ENCODE assay signal across 22 mouse cellular contexts in genomic region chr9:3996686-3997085, GRCm38 (mm10).
DNase-seq lines count a peak whose midpoint lies in the region; TF ChIP-seq lines count a peak whose summit lies in the region.
"Had no signal": no experiment of that assay in that cellular context is flagged by ENCODE, and none has a peak within 500 bp of the region (broad histone marks: within the 10 kb centered on the region; RNA-seq: fewer than 3 reads in every experiment).

No protein-coding gene starts in this region.

- DNase-seq in ES-CJ7 (ENCODE audit: low read depth, low spot score) (peak; percentile 72), R1 (ENCODE audit: low read depth, low spot score) (peak; percentile 82), ZHBTc4 (ENCODE audit: low read depth, low spot score) (peak; percentile 72)
- DNase-seq in frontal cortex, postnatal 25 days (ENCODE audit: low spot score in 2 of 2), result no peak
- DNase-seq in thymus, postnatal 25 days, result no peak
- DNase-seq in thymus, adult 2 months, result no peak
- DNase-seq: adrenal gland, adult 2 months; adrenal gland, adult 8-10 months; adrenal gland, postnatal 10 days; adrenal gland, postnatal 14 days; adrenal gland, postnatal 25 days; adrenal gland, postnatal 36 days; B cell, adult 2 months; cerebellum, adult 11 months; cerebellum, adult 11-12 months; cerebellum, adult 18-20 months; cerebellum, adult 2 months; cerebellum, adult 8-10 months; cerebellum, adult 9-10 months had no signal

- H3K4me1 ChIP-seq in thymus, adult 2 months (replicated peaks; ENCODE audit: control insufficient read depth, insufficient read depth, low read length), result no peaks in the 10 kb centered on the region

- no peak for TF ChIP-seq POLR2A in thymus, adult 2 months (IDR thresholded peaks at IDR 0.05; ENCODE audit: control insufficient read depth, extremely low read depth, insufficient read depth, low read length, poor library complexity)

- no peak overlapping the region for H3K27ac ChIP-seq in thymus, adult 2 months (ENCODE audit: control insufficient read depth, insufficient read depth, low read length)

- H3K4me3 ChIP-seq in thymus, adult 2 months (ENCODE audit: control insufficient read depth, insufficient read depth, low read length), result no peak overlapping the region

- 79% methylated on average over 3 of the region's 3 CpGs for WGBS in thymus, adult 2 months

- H3K36me3 ChIP-seq in thymus, adult 2 months (ENCODE audit: control insufficient read depth, insufficient read depth, low read length), result no peaks in the 10 kb centered on the region
- H3K36me3 ChIP-seq: G1E had no signal

- H3K27me3 ChIP-seq in thymus, adult 2 months (ENCODE audit: control insufficient read depth, insufficient read depth, low read length), result no peaks in the 10 kb centered on the region
- H3K27me3 ChIP-seq: CH12.LX, Patski had no signal

- no peak for TF ChIP-seq CTCF in thymus, adult 2 months (IDR thresholded peaks at IDR 0.05; ENCODE audit: borderline replicate concordance, control insufficient read depth, extremely low read depth, insufficient read depth, low read length, poor library complexity)

Comparison
In these comparisons a context has a peak if more than half of its experiments do, and no peak if none do; other contexts are left out.
1. DNase-seq: peak in ES-CJ7 (single experiment), R1 (single experiment) and ZHBTc4 (single experiment); none in frontal cortex, postnatal 25 days (0 of 2), thymus, postnatal 25 days (single experiment) and thymus, adult 2 months (single experiment).